Mouse (Mus musculus): ENCODE data around the gene Phldb2. TPM values are rescaled to one million over a fixed set of nuclear protein-coding genes. Genes with fewer than 3 reads are reported as not detected.

Phldb2 gene
- polyA plus RNA-seq, 1 experiment from 2014 or later: 40.2 TPM

DNA sequence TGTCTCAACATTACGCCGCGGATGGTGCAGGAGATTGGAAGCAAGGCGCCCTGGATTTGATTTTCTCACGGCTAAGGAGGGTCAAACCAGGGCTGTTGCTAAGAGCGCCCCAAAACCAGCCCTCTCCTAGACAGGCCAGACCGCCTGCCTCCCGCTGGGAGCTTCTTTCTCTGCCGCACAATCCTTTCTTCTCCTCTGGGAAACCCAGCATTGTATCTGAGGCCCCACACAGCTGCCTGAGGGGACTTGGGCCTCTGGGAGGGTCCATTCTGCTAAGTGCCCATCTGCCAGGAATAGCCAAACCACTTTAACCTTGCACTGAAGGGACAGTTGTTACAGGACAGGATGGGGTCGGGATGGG is 228.7 kb downstream of the Phldb2 start:
- Histone ChIP-seq H3K4me2 (ENCODE audit: low read depth, low read length) (peak overlapping the region; percentile 77), H3K4me1 (ENCODE audit: control insufficient read depth, insufficient read depth, low read length) (peaks cover 12% of the 10 kb centered on the region), H3K9ac (ENCODE audit: low read depth, low read length) (peak overlapping the region; percentile 70), H3K27ac (replicated peaks; ENCODE audit: low read depth, low read length) (no peak overlapping the region; the same call in 1 of the 2 replicates), H3K36me3 (ENCODE audit: control insufficient read depth, insufficient read depth, low read length) (peaks cover 17% of the 10 kb centered on the region; the same call in 1 of the 2 replicates), H3K27me3 (replicated peaks; ENCODE audit: control insufficient read depth, insufficient read depth, low read length) (no peaks in the 10 kb centered on the region), H3K9me3 (ENCODE audit: control insufficient read depth, low read length) (no peaks in the 10 kb centered on the region), H3K4me3 (ENCODE audit: low read depth, low read length) (peak overlapping the region; percentile 55)
- WGBS: under 1% methylated on average over 10 of the region's 10 CpGs
- peak; percentile 75 for ATAC-seq (ENCODE audit: low read depth)
- DNase-seq (ENCODE audit: low spot score): peak; percentile 49

DNA sequence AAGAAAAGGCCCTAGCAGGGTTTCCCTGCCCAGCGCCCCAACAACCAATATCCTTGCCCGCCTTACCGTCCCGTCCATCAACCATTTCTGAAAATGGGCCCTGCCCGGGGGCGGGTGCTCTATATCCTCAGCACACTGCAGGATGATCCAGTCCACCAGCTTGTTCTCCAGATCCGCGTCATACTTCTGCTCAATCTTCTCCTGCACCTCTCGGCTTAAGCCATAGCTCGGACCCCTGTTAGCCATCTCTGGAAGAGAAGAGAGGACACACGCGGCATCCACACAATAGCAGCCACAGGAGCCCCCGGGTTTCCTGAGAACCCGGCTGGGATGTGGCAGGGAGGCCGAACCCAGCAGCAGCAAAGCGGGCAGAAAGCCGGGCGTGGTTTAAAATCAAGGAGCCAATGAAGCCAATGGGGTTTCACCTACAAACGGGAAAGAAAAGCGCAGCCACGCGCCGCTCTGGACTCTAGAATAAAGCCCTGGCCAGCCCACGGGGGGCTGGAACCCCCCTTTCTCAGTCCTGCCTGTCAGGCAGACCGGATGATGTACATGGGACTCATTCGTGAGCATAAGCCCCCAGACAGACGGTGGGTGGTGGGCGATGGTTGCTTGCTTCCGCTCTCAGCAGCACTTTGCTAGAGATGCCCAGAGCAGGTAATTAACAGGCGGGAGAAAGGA is 229.2 kb downstream of the Phldb2 start, which contains the start of gene Tagln3:
Gene Tagln3, minus strand, starts transcription at position 548 of the 681 bp plus-strand sequence.
- Histone ChIP-seq H3K9me3 (ENCODE audit: control insufficient read depth, low read length) (no peaks in the 10 kb centered on the region), H3K36me3 (ENCODE audit: control insufficient read depth, insufficient read depth, low read length) (peaks cover 12% of the 10 kb centered on the region; the same call in 1 of the 2 replicates), H3K9ac (ENCODE audit: low read depth, low read length) (peak within 1 kb of the TSS; percentile 70), H3K4me2 (ENCODE audit: low read depth, low read length) (peak within 1 kb of the TSS; percentile 77), H3K4me1 (ENCODE audit: control insufficient read depth, insufficient read depth, low read length) (peaks cover 12% of the 10 kb centered on the region), H3K4me3 (ENCODE audit: low read depth, low read length) (peak within 1 kb of the TSS; percentile 55), H3K27ac (replicated peaks; ENCODE audit: low read depth, low read length) (no peak within 1 kb of the TSS; the same call in 1 of the 2 replicates), H3K27me3 (replicated peaks; ENCODE audit: control insufficient read depth, insufficient read depth, low read length) (no peaks in the 10 kb centered on the region)
- DNase-seq (ENCODE audit: low spot score): peak; percentile 78
- peak; percentile 80 for ATAC-seq (ENCODE audit: low read depth)
- 1% methylated on average over 29 of the region's 30 CpGs for WGBS

DNA sequence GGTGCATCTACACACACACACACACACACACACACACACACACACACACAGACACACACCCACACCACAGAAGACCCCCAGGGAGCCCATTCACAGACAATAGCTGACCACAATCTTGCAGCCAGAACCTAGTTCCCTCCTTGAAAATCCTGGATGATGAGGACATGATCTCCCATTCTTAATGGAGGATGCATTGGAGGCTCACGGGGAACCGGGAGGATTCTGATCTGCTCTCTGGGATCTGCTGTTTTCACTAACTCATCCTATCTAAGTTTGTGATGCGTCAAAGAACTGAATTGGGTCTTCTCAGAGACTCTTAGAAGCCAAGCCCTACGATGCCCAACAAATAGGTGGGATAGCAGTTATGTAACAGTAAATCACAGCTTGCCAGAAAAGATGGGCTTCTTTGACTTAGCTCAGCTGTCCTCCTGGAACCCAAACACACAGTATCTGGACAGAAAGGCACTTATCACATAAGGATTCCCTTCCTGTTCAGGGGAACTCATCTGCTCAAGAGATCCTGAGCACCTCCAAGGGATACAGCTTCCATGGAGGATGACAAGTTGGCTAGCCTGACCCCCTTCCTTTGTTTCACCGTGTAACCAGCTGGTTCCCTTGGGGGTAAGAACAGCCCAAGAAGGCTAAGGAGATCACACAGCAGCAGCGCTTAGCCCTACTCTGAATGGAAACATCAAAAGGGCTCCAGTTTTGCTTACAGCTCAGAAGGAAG is 230.1 kb downstream of the Phldb2 start:
- Histone ChIP-seq H3K27me3 (replicated peaks; ENCODE audit: control insufficient read depth, insufficient read depth, low read length) (no peaks in the 10 kb centered on the region), H3K9me3 (ENCODE audit: control insufficient read depth, low read length) (no peaks in the 10 kb centered on the region), H3K36me3 (ENCODE audit: control insufficient read depth, insufficient read depth, low read length) (0 out of 2 replicates have a peak, but pooled peaks cover 10% of the 10 kb centered on the region), H3K4me3 (ENCODE audit: low read depth, low read length) (peak overlapping the region; percentile 55), H3K4me2 (ENCODE audit: low read depth, low read length) (peak overlapping the region; percentile 77), H3K4me1 (ENCODE audit: control insufficient read depth, insufficient read depth, low read length) (peaks cover 12% of the 10 kb centered on the region), H3K27ac (replicated peaks; ENCODE audit: low read depth, low read length) (no peak overlapping the region), H3K9ac (ENCODE audit: low read depth, low read length) (peak overlapping the region; percentile 70)
- 57% methylated on average over 6 of the region's 6 CpGs for WGBS
- ATAC-seq (ENCODE audit: low read depth) (peak; percentile 15; the same call in 1 of the 2 replicates), DNase-seq (ENCODE audit: low spot score) (no peak)

DNA sequence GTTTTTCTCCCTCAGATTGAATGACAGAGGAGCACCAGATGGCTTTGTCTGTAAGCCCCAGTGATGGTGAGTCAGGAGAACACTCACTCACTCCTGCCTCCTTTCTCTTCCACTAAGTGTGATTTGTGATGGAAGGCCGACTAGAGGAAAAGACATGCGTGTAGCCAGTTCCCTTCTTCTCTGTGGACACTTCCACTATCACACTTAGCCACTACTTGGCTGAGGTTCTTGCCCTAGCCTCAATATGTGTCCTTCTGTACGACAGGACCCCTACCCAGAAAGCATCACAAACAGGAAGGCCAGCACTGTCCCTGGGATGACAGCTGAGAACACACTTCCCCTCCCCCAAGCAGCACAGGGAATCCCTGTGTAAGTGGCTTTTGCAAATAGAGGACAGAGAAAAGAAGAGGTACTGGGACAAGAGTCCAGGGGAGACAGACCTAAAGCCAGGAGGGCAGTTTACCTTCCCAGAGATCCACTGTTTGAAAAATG is 230.9 kb downstream of the Phldb2 start:
- DNase-seq (ENCODE audit: low spot score) (no peak), ATAC-seq (ENCODE audit: low read depth) (no peak)
- Histone ChIP-seq H3K27ac (replicated peaks; ENCODE audit: low read depth, low read length) (no peak overlapping the region), H3K4me2 (ENCODE audit: low read depth, low read length) (peak overlapping the region; percentile 14; the same call in 1 of the 2 replicates), H3K4me3 (ENCODE audit: low read depth, low read length) (peak overlapping the region; percentile 55; the same call in 1 of the 2 replicates), H3K36me3 (ENCODE audit: control insufficient read depth, insufficient read depth, low read length) (0 out of 2 replicates have a peak, but pooled peaks cover 8% of the 10 kb centered on the region), H3K9me3 (ENCODE audit: control insufficient read depth, low read length) (no peaks in the 10 kb centered on the region), H3K4me1 (ENCODE audit: control insufficient read depth, insufficient read depth, low read length) (peaks cover 12% of the 10 kb centered on the region), H3K9ac (ENCODE audit: low read depth, low read length) (no peak overlapping the region), H3K27me3 (replicated peaks; ENCODE audit: control insufficient read depth, insufficient read depth, low read length) (no peaks in the 10 kb centered on the region)
- WGBS: 65% methylated on average over 3 of the region's 3 CpGs

DNA sequence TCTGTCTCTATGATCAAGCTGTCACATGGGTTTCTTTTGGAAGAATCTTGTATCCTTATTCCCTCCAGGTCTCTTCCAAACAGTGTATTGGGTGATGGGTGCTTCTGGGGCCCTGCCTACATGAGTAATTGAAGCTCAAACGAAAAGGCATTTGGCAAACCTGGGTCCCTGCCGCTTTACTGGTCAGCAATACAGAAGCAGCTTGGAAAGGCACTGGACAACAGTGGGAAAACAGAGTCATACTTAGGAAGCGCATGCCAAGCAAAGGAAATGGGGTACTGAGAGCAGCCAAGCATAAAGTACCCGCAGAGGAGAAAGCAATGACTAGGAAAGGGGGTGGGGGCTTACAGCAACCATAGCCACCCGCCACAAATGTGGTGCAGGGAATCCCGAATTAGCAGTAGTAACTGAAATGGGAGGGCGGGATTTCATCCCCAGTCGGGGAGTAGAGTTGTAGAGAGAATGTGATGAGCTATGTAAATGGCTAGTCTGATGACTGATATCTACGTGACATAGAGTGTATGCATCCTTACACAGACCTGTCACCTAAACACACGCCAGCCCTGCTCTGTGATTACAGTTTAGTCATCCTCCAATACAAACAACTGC is 233.3 kb downstream of the Phldb2 start:
- ATAC-seq (ENCODE audit: low read depth) (no peak), DNase-seq (ENCODE audit: low spot score) (no peak)
- Histone ChIP-seq H3K4me3 (ENCODE audit: low read depth, low read length) (no peak overlapping the region), H3K4me2 (ENCODE audit: low read depth, low read length) (no peak overlapping the region), H3K4me1 (ENCODE audit: control insufficient read depth, insufficient read depth, low read length) (peaks cover 12% of the 10 kb centered on the region), H3K9me3 (ENCODE audit: control insufficient read depth, low read length) (0 out of 2 replicates have a peak, but pooled peaks cover 6% of the 10 kb centered on the region), H3K27me3 (replicated peaks; ENCODE audit: control insufficient read depth, insufficient read depth, low read length) (no peaks in the 10 kb centered on the region), H3K27ac (replicated peaks; ENCODE audit: low read depth, low read length) (no peak overlapping the region), H3K36me3 (ENCODE audit: control insufficient read depth, insufficient read depth, low read length) (0 out of 2 replicates have a peak, but pooled peaks cover 8% of the 10 kb centered on the region), H3K9ac (ENCODE audit: low read depth, low read length) (no peak overlapping the region)
- WGBS: 86% methylated on average over 10 of the region's 10 CpGs

DNA sequence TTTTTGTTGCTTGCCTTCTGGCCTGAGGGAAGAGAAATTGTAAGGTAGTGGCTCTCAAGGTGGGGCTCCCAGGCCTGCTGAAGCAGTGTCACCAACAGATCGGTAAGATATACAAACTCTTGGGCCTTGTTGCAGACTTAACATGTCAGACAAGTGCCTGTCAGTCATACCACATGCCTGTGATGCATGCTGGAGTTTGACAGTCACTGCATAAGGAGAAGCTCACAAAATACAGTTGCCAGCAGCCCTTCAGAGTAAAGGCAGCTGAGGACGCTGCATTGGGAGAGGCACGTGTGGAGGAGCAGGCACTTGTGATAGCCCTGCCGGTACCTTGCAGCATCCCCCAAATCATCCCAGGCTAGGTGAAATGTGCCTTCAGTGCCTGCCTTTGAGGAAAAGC is 235.1 kb downstream of the Phldb2 start:
- H3K27me3 ChIP-seq (replicated peaks; ENCODE audit: control insufficient read depth, insufficient read depth, low read length): no peaks in the 10 kb centered on the region
- no peak overlapping the region for H3K9ac ChIP-seq (ENCODE audit: low read depth, low read length)
- H3K36me3 ChIP-seq (ENCODE audit: control insufficient read depth, insufficient read depth, low read length): 0 out of 2 replicates have a peak, but pooled peaks cover 8% of the 10 kb centered on the region
- no peak overlapping the region for H3K27ac ChIP-seq (replicated peaks; ENCODE audit: low read depth, low read length)
- no peak overlapping the region for H3K4me3 ChIP-seq (ENCODE audit: low read depth, low read length)
- WGBS: 95% methylated on average over 4 of the region's 4 CpGs
- 0 out of 2 replicates have a peak, but pooled peaks cover 6% of the 10 kb centered on the region for H3K9me3 ChIP-seq (ENCODE audit: control insufficient read depth, low read length)
- ATAC-seq (ENCODE audit: low read depth) (no peak), DNase-seq (ENCODE audit: low spot score) (no peak)
- no peak overlapping the region for H3K4me2 ChIP-seq (ENCODE audit: low read depth, low read length)
- no peaks in the 10 kb centered on the region for H3K4me1 ChIP-seq (ENCODE audit: control insufficient read depth, insufficient read depth, low read length)

DNA sequence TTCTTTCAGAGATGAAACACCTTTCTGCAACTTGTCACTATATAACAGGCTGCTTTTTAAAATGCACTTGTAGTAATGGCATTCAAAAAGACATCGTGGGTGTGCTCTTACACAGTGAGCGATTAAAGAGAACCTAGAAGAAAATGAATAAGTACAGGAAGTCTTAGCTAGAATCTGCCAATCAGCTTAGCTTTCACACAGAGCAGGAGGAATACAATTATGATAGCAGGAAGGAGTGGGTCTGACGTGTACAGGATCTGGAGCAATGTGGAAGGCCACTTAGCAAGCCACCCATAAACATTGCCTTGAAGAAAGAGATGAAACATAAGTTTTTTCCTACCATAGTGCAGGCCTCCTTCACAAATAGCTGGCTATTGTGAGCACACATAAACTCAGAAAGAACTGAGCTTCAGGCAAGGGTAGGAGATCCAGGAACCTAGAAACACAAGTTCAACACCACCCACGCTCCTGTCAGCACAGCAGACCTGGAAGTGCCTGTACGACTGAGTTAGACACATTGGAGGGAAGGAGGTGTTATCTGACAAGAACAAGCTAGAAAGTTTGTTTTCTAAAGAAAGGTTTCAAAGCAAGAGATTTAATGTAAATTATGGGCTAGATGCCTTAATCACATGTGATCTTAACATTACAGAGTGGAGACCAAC is 238.8 kb downstream of the Phldb2 start:
- no peak for ATAC-seq (ENCODE audit: low read depth)
- no peaks in the 10 kb centered on the region for H3K4me1 ChIP-seq (ENCODE audit: control insufficient read depth, insufficient read depth, low read length)
- no peak overlapping the region for H3K4me2 ChIP-seq (ENCODE audit: low read depth, low read length)
- 0 out of 2 replicates have a peak, but pooled peaks cover 8% of the 10 kb centered on the region for H3K36me3 ChIP-seq (ENCODE audit: control insufficient read depth, insufficient read depth, low read length)
- 86% methylated on average over 5 of the region's 5 CpGs for WGBS
- H3K9me3 ChIP-seq (ENCODE audit: control insufficient read depth, low read length): 0 out of 2 replicates have a peak, but pooled peaks cover 6% of the 10 kb centered on the region
- H3K9ac ChIP-seq (ENCODE audit: low read depth, low read length): no peak overlapping the region
- no peak for DNase-seq (ENCODE audit: low spot score)
- no peak overlapping the region for H3K4me3 ChIP-seq (ENCODE audit: low read depth, low read length)
- H3K27me3 ChIP-seq (replicated peaks; ENCODE audit: control insufficient read depth, insufficient read depth, low read length): no peaks in the 10 kb centered on the region
- H3K27ac ChIP-seq (replicated peaks; ENCODE audit: low read depth, low read length): no peak overlapping the region

DNA sequence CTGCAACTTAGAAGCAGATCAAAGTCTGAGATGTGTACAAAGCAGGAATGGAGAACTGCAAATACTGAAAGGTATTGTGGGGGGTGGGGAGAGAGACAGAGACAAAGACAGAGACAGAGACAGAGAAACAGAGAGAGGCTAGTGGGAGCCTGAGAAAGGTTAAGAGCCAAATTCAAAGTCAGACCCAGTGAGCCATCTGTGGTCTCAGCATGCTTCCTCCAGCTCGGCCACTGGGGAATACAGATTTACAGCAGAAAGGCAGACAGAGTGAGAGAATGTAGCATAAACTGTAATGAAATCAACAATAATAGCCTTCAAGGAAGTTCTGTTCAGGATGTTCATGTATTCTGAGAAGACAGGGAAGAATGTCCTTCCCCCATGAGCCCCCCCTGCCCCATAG is 239.5 kb downstream of the Phldb2 start:
- no peak overlapping the region for H3K4me3 ChIP-seq (ENCODE audit: low read depth, low read length)
- no peaks in the 10 kb centered on the region for H3K27me3 ChIP-seq (replicated peaks; ENCODE audit: control insufficient read depth, insufficient read depth, low read length)
- DNase-seq (ENCODE audit: low spot score) (no peak), ATAC-seq (ENCODE audit: low read depth) (no peak)
- 0 out of 2 replicates have a peak, but pooled peaks cover 8% of the 10 kb centered on the region for H3K36me3 ChIP-seq (ENCODE audit: control insufficient read depth, insufficient read depth, low read length)
- H3K27ac ChIP-seq (replicated peaks; ENCODE audit: low read depth, low read length): no peak overlapping the region
- H3K4me2 ChIP-seq (ENCODE audit: low read depth, low read length): no peak overlapping the region
- 79% methylated on average over 1 of the region's 1 CpGs for WGBS
- H3K9me3 ChIP-seq (ENCODE audit: control insufficient read depth, low read length): 0 out of 2 replicates have a peak, but pooled peaks cover 6% of the 10 kb centered on the region
- no peak overlapping the region for H3K9ac ChIP-seq (ENCODE audit: low read depth, low read length)
- no peaks in the 10 kb centered on the region for H3K4me1 ChIP-seq (ENCODE audit: control insufficient read depth, insufficient read depth, low read length)

All from embryonic facial prominence, embryonic 14.5 days (tissue).